Mouse (Mus musculus): Measurements from ENCODE around the gene Srd5a3. TPM values are rescaled to one million over a fixed set of nuclear protein-coding genes. Genes with fewer than 3 reads are reported as not detected.

The Srd5a3 gene
- polyA plus RNA-seq (2014; fragmentation: Illumina TruSeq; extraction: RNeasy Lipid Tissue Mini Kit (QIAGEN cat#74804); ENCODE audit: low read depth, low replicate concordance) = 37.0 TPM

GRCm38 (mm10) chr5:76139808-76140729 lies at the start of gene Srd5a3:
Srd5a3 (plus strand) TSS chr5:76140271.

GRCm38 (mm10) chr5:76183750-76184261 lies 43.7 kb downstream of the Srd5a3 start, which contains the start of gene Tmem165:
Tmem165 (plus strand) TSS chr5:76183880.

Other genes with a start within 250 kb of the Srd5a3 start
- 109 TPM for gene Kdr, start 161.8 kb upstream of the Srd5a3 start, polyA plus RNA-seq (2014; fragmentation: Illumina TruSeq; extraction: RNeasy Lipid Tissue Mini Kit (QIAGEN cat#74804); ENCODE audit: low read depth, low replicate concordance)
- gene Tmem165, start 43.6 kb downstream of the Srd5a3 start, polyA plus RNA-seq (2014; fragmentation: Illumina TruSeq; extraction: RNeasy Lipid Tissue Mini Kit (QIAGEN cat#74804); ENCODE audit: low read depth, low replicate concordance) = 122 TPM
- gene Clock, start 164.5 kb downstream of the Srd5a3 start, polyA plus RNA-seq (2014; fragmentation: Illumina TruSeq; extraction: RNeasy Lipid Tissue Mini Kit (QIAGEN cat#74804); ENCODE audit: low read depth, low replicate concordance) = 127 TPM
- gene Pdcl2, start 190.9 kb downstream of the Srd5a3 start, polyA plus RNA-seq (2014; fragmentation: Illumina TruSeq; extraction: RNeasy Lipid Tissue Mini Kit (QIAGEN cat#74804); ENCODE audit: low read depth, low replicate concordance) = not detected
- gene Nmu, start 223.5 kb downstream of the Srd5a3 start, polyA plus RNA-seq (2014; fragmentation: Illumina TruSeq; extraction: RNeasy Lipid Tissue Mini Kit (QIAGEN cat#74804); ENCODE audit: low read depth, low replicate concordance) = not detected